Mouse (Mus musculus): ENCODE measurements around the gene C1ql4. TPM values are rescaled to one million over a fixed set of nuclear protein-coding genes. Genes with fewer than 3 reads are reported as not detected.

Gene C1ql4
- under 1 TPM in 1 of 2 experiments, not detected in 1; 0.20 TPM for polyA plus RNA-seq (2017; shearing (Covaris generic))

GRCm38 (mm10) chr15:99087253-99088075 lies at the start of gene C1ql4:
Gene C1ql4 (minus strand): TSS chr15:99087817.

GRCm38 (mm10) chr15:99125711-99126080 lies 38.1 kb upstream of the C1ql4 start, which contains the start of gene Spats2:
Gene Spats2 (plus strand): TSS chr15:99125916.

GRCm38 (mm10) chr15:99092870-99093269 lies 5.3 kb upstream of the C1ql4 start, which contains the start of gene Dnajc22:
Gene Dnajc22 (plus strand): TSS chr15:99093170.

GRCm38 (mm10) chr15:99074019-99074599 lies 13.5 kb downstream of the C1ql4 start, which contains the start of gene Troap:
Gene Troap (plus strand): TSS chr15:99074575.

GRCm38 (mm10) chr15:99055040-99055439 lies 32.6 kb downstream of the C1ql4 start, which contains the start of gene Prph:
Gene Prph (plus strand): TSS chr15:99055174.

Other genes with a start within 250 kb of the C1ql4 start
- 10 to 100 TPM; 22.6 to 25.2 TPM for gene Kmt2d, start 216.6 kb downstream of the C1ql4 start, polyA plus RNA-seq (2017; shearing (Covaris generic))
- 10 to 100 TPM; 10.6 to 13.1 TPM for gene Rhebl1, start 193.3 kb downstream of the C1ql4 start, polyA plus RNA-seq (2017; shearing (Covaris generic))
- gene Dhh, start 189.3 kb downstream of the C1ql4 start, polyA plus RNA-seq (2017; shearing (Covaris generic)) = under 1 TPM; 0.05 to 0.32 TPM
- gene Lmbr1l, start 169.6 kb downstream of the C1ql4 start, polyA plus RNA-seq (2017; shearing (Covaris generic)) = 10 to 100 TPM; 60.9 to 68.1 TPM
- gene Tuba1b, start 153.3 kb downstream of the C1ql4 start, polyA plus RNA-seq (2017; shearing (Covaris generic)) = 100 to 1,000 TPM; 391 to 489 TPM
- not detected for gene Gm49450, start 134.3 kb downstream of the C1ql4 start, polyA plus RNA-seq (2017; shearing (Covaris generic))
- 100 to 1,000 TPM; 132 to 197 TPM for gene Tuba1a, start 134.1 kb downstream of the C1ql4 start, polyA plus RNA-seq (2017; shearing (Covaris generic))
- 10 to 100 TPM; 53.1 to 68.1 TPM for gene Tuba1c, start 57.9 kb downstream of the C1ql4 start, polyA plus RNA-seq (2017; shearing (Covaris generic))
- gene Prph, start 32.6 kb downstream of the C1ql4 start, polyA plus RNA-seq (2017; shearing (Covaris generic)) = under 1 TPM in 1 of 2 experiments, not detected in 1; 0.36 TPM
- gene Troap, start 13.2 kb downstream of the C1ql4 start, polyA plus RNA-seq (2017; shearing (Covaris generic)) = 1 to 10 TPM; 3.2 to 3.3 TPM
- under 1 TPM in 1 of 2 experiments, not detected in 1; 0.17 TPM for gene Dnajc22, start 5.4 kb upstream of the C1ql4 start, polyA plus RNA-seq (2017; shearing (Covaris generic))
- gene Spats2, start 38.1 kb upstream of the C1ql4 start, polyA plus RNA-seq (2017; shearing (Covaris generic)) = under 1 TPM in 1 of 2 experiments, not detected in 1; 0.33 TPM
- gene Kcnh3, start 137.0 kb upstream of the C1ql4 start, polyA plus RNA-seq (2017; shearing (Covaris generic)) = 1 to 10 TPM; 1.1 to 4.1 TPM
- 100 to 1,000 TPM in 1 of 2 experiments, 10 to 100 TPM in 1; 99.5 to 122 TPM for gene Mcrs1, start 164.1 kb upstream of the C1ql4 start, polyA plus RNA-seq (2017; shearing (Covaris generic))
- 10 to 100 TPM in 1 of 2 experiments, 1 to 10 TPM in 1; 4.3 to 17.1 TPM for gene Prpf40b, start 207.3 kb upstream of the C1ql4 start, polyA plus RNA-seq (2017; shearing (Covaris generic))
- under 1 TPM; 0.32 to 0.38 TPM for gene Fam186b, start 208.1 kb upstream of the C1ql4 start, polyA plus RNA-seq (2017; shearing (Covaris generic))

Data from activated CD4-positive, CD25-positive, alpha-beta regulatory T cell (primary cell).